Mouse (Mus musculus): ENCODE measurements around the gene Trpc6. TPM values are rescaled to one million over a fixed set of nuclear protein-coding genes. Genes with fewer than 3 reads are reported as not detected.

Gene Trpc6
- polyA plus RNA-seq (2014; fragmentation: Illumina TruSeq; extraction: RNeasy Lipid Tissue Mini Kit (QIAGEN cat#74804); ENCODE audit: low read depth, low replicate concordance): 0.25 TPM

GRCm38 (mm10) chr9:8544041-8544794 is at the start of gene Trpc6:
Trpc6 (plus strand) TSS chr9:8544142.

All from testis, adult 10 weeks (tissue).